Mouse (Mus musculus): ENCODE data around the gene Ptprm. TPM values are rescaled to one million over a fixed set of nuclear protein-coding genes. Genes with fewer than 3 reads are reported as not detected.

Ptprm gene
- total and polyA plus RNA-seq, 3 experiments, result not detected

DNA sequence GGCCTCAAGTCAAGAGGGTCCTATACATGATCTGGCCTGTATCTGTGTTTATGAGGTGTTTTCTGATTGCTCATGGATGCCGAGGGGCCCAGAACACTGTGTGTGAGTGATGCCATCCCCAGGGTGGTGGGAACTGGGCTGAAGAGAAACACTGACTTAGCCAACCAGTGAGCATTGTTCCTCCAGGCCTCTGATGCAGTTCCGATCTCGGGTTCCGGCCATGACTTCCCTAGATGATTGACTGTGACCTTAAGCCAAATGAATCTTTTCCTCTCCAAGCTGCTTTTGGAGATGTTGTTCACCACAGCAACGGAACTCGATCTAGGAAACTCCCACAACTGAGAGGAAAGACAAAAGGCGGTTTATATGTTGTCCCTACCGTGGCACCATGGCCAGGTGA is 9.1 kb downstream of the Ptprm start:
- Histone ChIP-seq H3K27me3 (ENCODE audit: control insufficient read depth in 1 of 2, insufficient read depth in 2 of 2, low read length in 2 of 2) (no peaks in the 10 kb centered on the region), H3K4me1 (ENCODE audit: control insufficient read depth in 1 of 2, insufficient read depth in 2 of 2, low read length in 2 of 2) (no peaks in the 10 kb centered on the region), H3K36me3 (ENCODE audit: control insufficient read depth in 1 of 2, insufficient read depth in 2 of 2, low read length in 2 of 2) (no peaks in the 10 kb centered on the region), H3K9me3 (replicated peaks; ENCODE audit: insufficient read depth, low read length) (no peaks in the 10 kb centered on the region), H3K79me2 (ENCODE audit: control insufficient read depth, insufficient read depth, low read length, poor library complexity) (no peaks in the 10 kb centered on the region; the same call in 1 of the 2 replicates), H3K4me3 (ENCODE audit: control insufficient read depth in 1 of 2, insufficient read depth in 1 of 2, low read depth in 2 of 2, low read length in 2 of 2) (no peak overlapping the region), H3K27ac (ENCODE audit: control insufficient read depth, low read depth, low read length) (no peak overlapping the region), H3K9ac (ENCODE audit: control insufficient read depth, low read depth, low read length, poor library complexity, severe bottlenecking) (no peak overlapping the region)
- TF ChIP-seq MAFK (IDR thresholded peaks at IDR 0.05; ENCODE audit: borderline replicate concordance, low read depth, low read length) (no peak), ELF1 (IDR thresholded peaks at IDR 0.05; ENCODE audit: low read depth, low read length) (no peak)
- no peak for DNase-seq (ENCODE audit: low read depth, low spot score)

DNA sequence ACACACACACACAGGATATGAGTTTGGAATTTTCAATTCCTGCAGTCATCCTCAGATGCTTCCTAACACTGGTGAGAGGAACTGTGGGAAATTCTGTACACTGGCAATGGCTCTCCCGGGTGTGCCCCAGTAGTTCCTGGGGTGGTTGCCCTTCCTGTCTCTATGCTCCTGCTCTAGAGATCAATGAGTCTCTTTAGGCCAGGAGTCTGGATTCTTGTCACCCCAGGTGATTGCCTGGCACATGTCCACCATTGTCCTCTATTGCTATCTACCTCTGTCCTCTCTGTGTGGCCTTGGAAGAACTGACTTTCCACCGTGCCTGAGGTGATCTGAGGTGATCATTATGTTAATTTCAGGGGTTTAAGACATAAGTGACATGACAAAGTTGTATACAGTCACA is 10.8 kb downstream of the Ptprm start:
- Histone ChIP-seq H3K9me3 (replicated peaks; ENCODE audit: insufficient read depth, low read length) (no peaks in the 10 kb centered on the region), H3K79me2 (ENCODE audit: control insufficient read depth, insufficient read depth, low read length, poor library complexity) (no peaks in the 10 kb centered on the region; the same call in 1 of the 2 replicates), H3K9ac (ENCODE audit: control insufficient read depth, low read depth, low read length, poor library complexity, severe bottlenecking) (no peak overlapping the region), H3K4me1 (ENCODE audit: control insufficient read depth in 1 of 2, insufficient read depth in 2 of 2, low read length in 2 of 2) (no peaks in the 10 kb centered on the region), H3K27ac (ENCODE audit: control insufficient read depth, low read depth, low read length) (no peak overlapping the region), H3K4me3 (ENCODE audit: control insufficient read depth in 1 of 2, insufficient read depth in 1 of 2, low read depth in 2 of 2, low read length in 2 of 2) (no peak overlapping the region), H3K36me3 (ENCODE audit: control insufficient read depth in 1 of 2, insufficient read depth in 2 of 2, low read length in 2 of 2) (no peaks in the 10 kb centered on the region), H3K27me3 (ENCODE audit: control insufficient read depth in 1 of 2, insufficient read depth in 2 of 2, low read length in 2 of 2) (no peaks in the 10 kb centered on the region)
- DNase-seq (ENCODE audit: low read depth, low spot score), result no peak
- TF ChIP-seq JUND (IDR thresholded peaks at IDR 0.05; ENCODE audit: low read depth, low read length), result no peak
- TF ChIP-seq RCOR1 (IDR thresholded peaks at IDR 0.05; ENCODE audit: low read depth, low read length), result no peak
- TF ChIP-seq ZC3H11A (IDR thresholded peaks at IDR 0.05; ENCODE audit: low read depth, low read length), result no peak
- no peak for TF ChIP-seq EP300 (IDR thresholded peaks at IDR 0.05; ENCODE audit: low read depth in 1 of 2, low read length in 2 of 2)
- no peak for TF ChIP-seq GABPA (IDR thresholded peaks at IDR 0.05; ENCODE audit: low read depth, low read length)
- TF ChIP-seq ZMIZ1 (IDR thresholded peaks at IDR 0.05; ENCODE audit: low read depth, low read length), result no peak
- no peak for TF ChIP-seq ZKSCAN1 (IDR thresholded peaks at IDR 0.05; ENCODE audit: low read depth, low read length)
- no peak for TF ChIP-seq MEF2A (IDR thresholded peaks at IDR 0.05; ENCODE audit: extremely low read depth, insufficient replicate concordance, low read depth, low read length, poor library complexity, severe bottlenecking)
- TF ChIP-seq POLR2A (IDR thresholded peaks at IDR 0.05; ENCODE audit: control insufficient read depth in 1 of 2, insufficient read depth in 1 of 2, low read depth in 1 of 2, low read length in 2 of 2, poor library complexity in 1 of 2), result no peak
- TF ChIP-seq MAX (IDR thresholded peaks at IDR 0.05; ENCODE audit: low read length), result no peak
- TF ChIP-seq E2F4 (IDR thresholded peaks at IDR 0.05; ENCODE audit: borderline replicate concordance, low read depth, low read length), result no peak
- TF ChIP-seq HCFC1 (IDR thresholded peaks at IDR 0.05; ENCODE audit: low read depth, low read length), result no peak

DNA sequence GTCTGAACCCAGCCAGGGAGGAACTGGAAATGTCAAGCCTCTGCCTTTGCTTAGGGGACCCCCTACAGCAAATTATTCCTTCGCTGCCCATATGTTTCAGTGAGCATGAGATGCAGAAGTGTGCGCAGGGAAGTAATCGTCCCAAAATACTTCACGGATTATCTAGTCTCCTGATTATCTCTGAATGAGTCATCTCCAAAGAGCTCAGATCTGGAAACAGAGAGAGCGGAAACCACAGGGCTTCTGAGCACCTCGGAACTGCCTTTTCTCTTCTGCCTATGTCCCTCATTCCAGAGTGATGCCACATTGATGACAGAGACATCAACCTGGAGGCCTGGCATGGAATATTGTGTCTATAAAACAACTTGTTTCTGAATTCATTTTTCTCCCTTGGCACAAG is 11.3 kb downstream of the Ptprm start:
- Histone ChIP-seq H3K79me2 (ENCODE audit: control insufficient read depth, insufficient read depth, low read length, poor library complexity) (no peaks in the 10 kb centered on the region), H3K9ac (ENCODE audit: control insufficient read depth, low read depth, low read length, poor library complexity, severe bottlenecking) (no peak overlapping the region), H3K4me3 (ENCODE audit: control insufficient read depth in 1 of 2, insufficient read depth in 1 of 2, low read depth in 2 of 2, low read length in 2 of 2) (no peak overlapping the region), H3K4me1 (ENCODE audit: control insufficient read depth in 1 of 2, insufficient read depth in 2 of 2, low read length in 2 of 2) (no peaks in the 10 kb centered on the region), H3K27me3 (ENCODE audit: control insufficient read depth in 1 of 2, insufficient read depth in 2 of 2, low read length in 2 of 2) (no peaks in the 10 kb centered on the region), H3K9me3 (replicated peaks; ENCODE audit: insufficient read depth, low read length) (no peaks in the 10 kb centered on the region), H3K27ac (ENCODE audit: control insufficient read depth, low read depth, low read length) (no peak overlapping the region), H3K36me3 (ENCODE audit: control insufficient read depth in 1 of 2, insufficient read depth in 2 of 2, low read length in 2 of 2) (no peaks in the 10 kb centered on the region)
- TF ChIP-seq SIN3A (IDR thresholded peaks at IDR 0.05; ENCODE audit: low read length) (no peak), CHD2 (IDR thresholded peaks at IDR 0.05; ENCODE audit: low read length) (no peak), UBTF (IDR thresholded peaks at IDR 0.05; ENCODE audit: borderline replicate concordance, insufficient read depth, low read depth, low read length) (no peak), MAX (IDR thresholded peaks at IDR 0.05; ENCODE audit: low read length) (no peak)
- DNase-seq (ENCODE audit: low read depth, low spot score), result no peak
